Mouse (Mus musculus) kidney, embryonic 16.5 days (tissue): ENCODE measurements around the gene Nfix. TPM values are rescaled to one million over a fixed set of nuclear protein-coding genes. Genes with fewer than 3 reads are reported as not detected.
"Not testable (repeated sequence)": the region's sequence is repeated elsewhere in the genome, so short reads cannot be mapped to it uniquely, and the experiment has no call there.

ENCODE experiments used
- ATAC-seq: fragments of 200-750 bp; cut with Nextera tagmentation; 2 replicates; pipeline ENCODE4 v1.8.0; 2017; ENCODE audit warnings: moderate TSS enrichment; ENCODE audit not compliant: low FRiP score, low TSS enrichment
- H3K27ac ChIP-seq: fragments of 300-500 bp; sonication (generic); 2 replicates; pipeline ENCODE4 v1.5.1; 2014; ENCODE audit warnings: low read length
- H3K27me3 ChIP-seq: fragments of 300-500 bp; sonication (generic); 2 replicates; pipeline ENCODE4 v1.6.1; 2014; ENCODE audit warnings: low read length, control low read depth, mixed read lengths; ENCODE audit not compliant: insufficient read depth
- H3K36me3 ChIP-seq: fragments of 300-500 bp; sonication (generic); 2 replicates; pipeline ENCODE4 v1.6.1; 2014; ENCODE audit warnings: low read length, control low read depth, mixed read lengths; ENCODE audit not compliant: insufficient read depth
- H3K4me1 ChIP-seq: fragments of 300-500 bp; sonication (generic); 2 replicates; pipeline ENCODE4 v1.6.1; 2014; ENCODE audit warnings: low read length, control low read depth, mixed read lengths; ENCODE audit not compliant: insufficient read depth
- H3K4me2 ChIP-seq: fragments of 300-500 bp; sonication (generic); replicated peaks from 2 replicates; pipeline ENCODE4 v1.6.1; 2014; ENCODE audit warnings: low read depth, low read length
- H3K4me3 ChIP-seq: fragments of 300-500 bp; sonication (generic); 2 replicates; pipeline ENCODE4 v1.5.1; 2014; ENCODE audit warnings: mild to moderate bottlenecking, low read length
- H3K9ac ChIP-seq: fragments of 300-500 bp; sonication (generic); replicated peaks from 2 replicates; pipeline ENCODE4 v1.6.1; 2014; ENCODE audit warnings: low read length
- H3K9me3 ChIP-seq: fragments of 300-500 bp; sonication (generic); 2 replicates; pipeline ENCODE4 v1.6.1; 2016; ENCODE audit warnings: low read length, control low read depth
- WGBS: fragments of 180-500 bp; shearing (Covaris S2); extraction: QIAGEN DNeasy Blood & Tissue Kit; methylation state at CpG from one replicate; pipeline ENCODE4 v1.1.7; 2014; 5-methylcytosine and 5-hydroxymethylcytosine counted together
- polyA plus RNA-seq: library from polyadenylated mRNA; unstranded; fragments of >200 nt; fragmentation: Nextera tagmentation; extraction: Ambion mirVana; gene quantifications from 2 replicates; pipeline ENCODE4 v1.2.1, GENCODE M21; 2015

The Nfix gene
- polyA plus RNA-seq, 1 experiment from 2014 or later, result 14.8 TPM

GRCm38 (mm10) chr8:84687003-84687704 is 113.0 kb downstream of the Nfix start:
- peaks cover 10% of the 10 kb centered on the region for H3K36me3 ChIP-seq

GRCm38 (mm10) chr8:84686191-84687002 is 113.7 kb downstream of the Nfix start, which contains the start of gene Trmt1:
Gene Trmt1 (plus strand): TSS chr8:84686307.
- no peaks in the 10 kb centered on the region for H3K9me3 ChIP-seq
- H3K27me3 ChIP-seq, result no peaks in the 10 kb centered on the region
- H3K36me3 ChIP-seq, result peaks cover 5% of the 10 kb centered on the region
- 11% methylated on average over 20 of the region's 20 CpGs for WGBS
- peak within 1 kb of the TSS; percentile 82 for H3K4me2 ChIP-seq
- 0 out of 2 replicates have a peak, but pooled peaks have one; percentile 36 for ATAC-seq
- H3K9ac ChIP-seq, result peak within 1 kb of the TSS; percentile 100
- peaks cover 42% of the 10 kb centered on the region for H3K4me1 ChIP-seq
- peak within 1 kb of the TSS; percentile 99 for H3K4me3 ChIP-seq
- peak within 1 kb of the TSS; percentile 97 for H3K27ac ChIP-seq

More at GRCm38 (mm10) chr8:84687003-84687704, 113.0 kb downstream of the Nfix start:
- no peaks in the 10 kb centered on the region for H3K27me3 ChIP-seq
- peak overlapping the region; percentile 82 for H3K4me2 ChIP-seq
- H3K9me3 ChIP-seq, result no peaks in the 10 kb centered on the region
- peak overlapping the region; percentile 99 for H3K4me3 ChIP-seq
- peak overlapping the region; percentile 97 for H3K27ac ChIP-seq
- 0% methylated on average over 48 of the region's 62 CpGs for WGBS
- peak overlapping the region; percentile 100 for H3K9ac ChIP-seq
- peaks cover 42% of the 10 kb centered on the region for H3K4me1 ChIP-seq
- ATAC-seq, result peak; percentile 47

GRCm38 (mm10) chr8:84684537-84684936 is 115.6 kb downstream of the Nfix start:
- no peaks in the 10 kb centered on the region for H3K27me3 ChIP-seq
- H3K4me2 ChIP-seq, result no peak overlapping the region
- H3K36me3 ChIP-seq, result no peaks in the 10 kb centered on the region
- H3K27ac ChIP-seq, result no peak overlapping the region
- no peak overlapping the region for H3K4me3 ChIP-seq
- no peak for ATAC-seq
- no peaks in the 10 kb centered on the region for H3K9me3 ChIP-seq
- H3K9ac ChIP-seq, result no peak overlapping the region
- peaks cover 31% of the 10 kb centered on the region for H3K4me1 ChIP-seq
- 54% methylated on average over 3 of the region's 3 CpGs for WGBS

GRCm38 (mm10) chr8:84682257-84682656 is 117.9 kb downstream of the Nfix start:
- WGBS, result 92% methylated on average over 2 of the region's 2 CpGs
- H3K4me3 ChIP-seq, result no peak overlapping the region
- H3K9me3 ChIP-seq, result no peaks in the 10 kb centered on the region
- ATAC-seq, result no peak
- H3K36me3 ChIP-seq, result no peaks in the 10 kb centered on the region
- no peak overlapping the region for H3K4me2 ChIP-seq
- H3K4me1 ChIP-seq, result peaks cover 19% of the 10 kb centered on the region
- no peak overlapping the region for H3K9ac ChIP-seq
- H3K27me3 ChIP-seq, result no peaks in the 10 kb centered on the region
- no peak overlapping the region for H3K27ac ChIP-seq

- H3K4me1 ChIP-seq, result peaks cover 17% of the 10 kb centered on the region
- no peaks in the 10 kb centered on the region for H3K9me3 ChIP-seq
- H3K4me2 ChIP-seq, result no peak overlapping the region
- H3K27me3 ChIP-seq, result no peaks in the 10 kb centered on the region
- H3K27ac ChIP-seq, result no peak overlapping the region
- 0 out of 2 replicates have a peak, but pooled peaks cover 5% of the 10 kb centered on the region for H3K36me3 ChIP-seq
- H3K4me3 ChIP-seq, result no peak overlapping the region
- no peak for ATAC-seq
- WGBS, result 74% methylated on average over 2 of the region's 2 CpGs
- H3K9ac ChIP-seq, result no peak overlapping the region
Measured at GRCm38 (mm10) chr8:84681476-84681875, 118.7 kb downstream of the Nfix start.

- H3K9ac ChIP-seq, result no peak overlapping the region
- H3K27ac ChIP-seq, result no peak overlapping the region
- no peak overlapping the region for H3K4me3 ChIP-seq
- no peak for ATAC-seq
- no peaks in the 10 kb centered on the region for H3K27me3 ChIP-seq
- H3K36me3 ChIP-seq, result peaks cover 41% of the 10 kb centered on the region
- H3K4me2 ChIP-seq, result no peak overlapping the region
- WGBS, result 90% methylated on average over 5 of the region's 5 CpGs
- H3K9me3 ChIP-seq, result no peaks in the 10 kb centered on the region
- H3K4me1 ChIP-seq, result no peaks in the 10 kb centered on the region
Measured at GRCm38 (mm10) chr8:84677305-84677704, 122.8 kb downstream of the Nfix start.

GRCm38 (mm10) chr8:84670295-84671006 is 129.7 kb downstream of the Nfix start:
- peak; percentile 58 for ATAC-seq
- H3K27ac ChIP-seq, result peak overlapping the region; percentile 66
- H3K36me3 ChIP-seq, result peaks cover 31% of the 10 kb centered on the region
- not testable (repeated sequence) for H3K9me3 ChIP-seq, H3K4me2 ChIP-seq, H3K4me3 ChIP-seq, H3K27me3 ChIP-seq, H3K9ac ChIP-seq
- 59% methylated on average over 5 of the region's 5 CpGs for WGBS
- H3K4me1 ChIP-seq, result peaks cover 20% of the 10 kb centered on the region; the same call in 1 of the 2 replicates

GRCm38 (mm10) chr8:84668731-84669485 is 131.2 kb downstream of the Nfix start:
- H3K4me2 ChIP-seq, result no peak overlapping the region
- whole genome bisulfite sequencing, result 67% methylated on average over 6 of the region's 6 CpGs

GRCm38 (mm10) chr8:84668081-84668480 is 132.1 kb downstream of the Nfix start:
- Histone ChIP-seq H3K4me1 (peaks cover 23% of the 10 kb centered on the region), H3K4me2 (no peak overlapping the region), H3K9me3 (no peaks in the 10 kb centered on the region), H3K27me3 (no peaks in the 10 kb centered on the region), H3K9ac (no peak overlapping the region), H3K4me3 (no peak overlapping the region), H3K36me3 (peaks cover 10% of the 10 kb centered on the region; the same call in 1 of the 2 replicates), H3K27ac (no peak overlapping the region)
- ATAC-seq, result no peak
- 70% methylated on average over 1 of the region's 1 CpGs for WGBS

More at GRCm38 (mm10) chr8:84668731-84669485, 131.2 kb downstream of the Nfix start:
- H3K36me3 ChIP-seq, result peaks cover 17% of the 10 kb centered on the region; the same call in 1 of the 2 replicates
- H3K9ac ChIP-seq, result no peak overlapping the region
- no peaks in the 10 kb centered on the region for H3K27me3 ChIP-seq
- no peaks in the 10 kb centered on the region for H3K9me3 ChIP-seq
- H3K4me3 ChIP-seq, result no peak overlapping the region
- no peak for ATAC-seq
- H3K27ac ChIP-seq, result no peak overlapping the region
- peaks cover 20% of the 10 kb centered on the region; the same call in 1 of the 2 replicates for H3K4me1 ChIP-seq
